Mouse (Mus musculus) A20 (cell line): ENCODE measurements around the gene Inpp1.

Experiments used
- DNase-seq: peaks from one replicate; pipeline ENCODE4 v3.0.0-alpha.2; 2011; ENCODE audit warnings: low read depth, low spot score

The Inpp1 gene

GRCm38 (mm10) chr1:52793692-52794091 is 23.8 kb downstream of the Inpp1 start:
- DNase-seq: no peak

- no peak for DNase-seq
These were observed 24.8 kb downstream of the Inpp1 start for GRCm38 (mm10) chr1:52792701-52793100.

- DNase-seq: no peak
These were observed 30.2 kb downstream of the Inpp1 start for GRCm38 (mm10) chr1:52787254-52787653.

- no peak for DNase-seq
These were observed 52.0 kb downstream of the Inpp1 start for GRCm38 (mm10) chr1:52765176-52766111.

GRCm38 (mm10) chr1:52763894-52764809 is 53.3 kb downstream of the Inpp1 start:
- DNase-seq: peak; percentile 43

GRCm38 (mm10) chr1:52758174-52758573 is 59.3 kb downstream of the Inpp1 start:
- no peak for DNase-seq

- DNase-seq: no peak
These were observed 63.2 kb downstream of the Inpp1 start for GRCm38 (mm10) chr1:52754331-52754730.

GRCm38 (mm10) chr1:52753828-52754227 is 63.7 kb downstream of the Inpp1 start:
- DNase-seq: no peak

GRCm38 (mm10) chr1:52752706-52753105 is 64.8 kb downstream of the Inpp1 start:
- no peak for DNase-seq

- no peak for DNase-seq
These were observed 65.9 kb downstream of the Inpp1 start for GRCm38 (mm10) chr1:52751634-52752033.

GRCm38 (mm10) chr1:52749978-52750377 is 67.5 kb downstream of the Inpp1 start:
- DNase-seq: no peak

- DNase-seq: peak; percentile 66
These were observed 69.2 kb downstream of the Inpp1 start for GRCm38 (mm10) chr1:52748260-52748659.

- no peak for DNase-seq
These were observed 74.9 kb downstream of the Inpp1 start for GRCm38 (mm10) chr1:52742567-52742966.
